Mouse (Mus musculus) megakaryocyte, embryonic 14.5 days (primary cell): ENCODE data around the gene Plxnd1. TPM values are rescaled to one million over a fixed set of nuclear protein-coding genes. Genes with fewer than 3 reads are reported as not detected.

Source experiments
- H3K27me3 ChIP-seq: replicated peaks from 2 replicates; pipeline ENCODE3; 2012; ENCODE audit warnings: inconsistent platforms
- H3K36me3 ChIP-seq: replicated peaks from 2 replicates; pipeline ENCODE3; 2012; ENCODE audit warnings: low read length, inconsistent platforms, mixed read lengths
- H3K4me1 ChIP-seq: 2 replicates; pipeline ENCODE4 v1.6.1; 2012; ENCODE audit warnings: inconsistent platforms
- H3K4me3 ChIP-seq: replicated peaks from 2 replicates; pipeline ENCODE3; 2012; ENCODE audit warnings: moderate library complexity, mild to moderate bottlenecking, inconsistent platforms
- H3K9me3 ChIP-seq: 2 replicates; pipeline ENCODE4 v1.6.1; 2012; ENCODE audit warnings: inconsistent platforms
- FLI1 ChIP-seq: IDR thresholded peaks from 2 replicates; pipeline ENCODE4 v1.6.1; 2012; ENCODE audit warnings: low read length, inconsistent platforms, mixed read lengths
- GATA1 ChIP-seq: IDR thresholded peaks from 3 replicates; pipeline ENCODE4 v1.6.1; 2012; ENCODE audit warnings: mixed read lengths, low read length, inconsistent platforms, borderline replicate concordance
- polyA plus RNA-seq: library from polyadenylated mRNA; stranded (reverse); fragments of >175 nt; gene quantifications from 2 replicates; pipeline ENCODE4 v1.2.3, GENCODE M21; 2012; ENCODE audit warnings: low replicate concordance; ENCODE audit not compliant: insufficient read depth

Plxnd1 gene
- polyA plus RNA-seq, 1 experiment: 14.9 TPM

- Histone ChIP-seq H3K4me1 (peaks cover 80% of the 10 kb centered on the region), H3K4me3 (no peak within 1 kb of the TSS), H3K9me3 (no peaks in the 10 kb centered on the region), H3K36me3 (no peaks in the 10 kb centered on the region), H3K27me3 (peaks cover 47% of the 10 kb centered on the region)
- no peak for TF ChIP-seq FLI1
- TF ChIP-seq GATA1: no peak
Observed at GRCm38 (mm10) chr6:115944638-115945037, 50.2 kb downstream of the Plxnd1 start, which contains the start of gene H1foo. Gene H1foo, plus strand, starts transcription at chr6:115944938.

GRCm38 (mm10) chr6:115943498-115944427 is 51.0 kb downstream of the Plxnd1 start:
- H3K36me3 ChIP-seq: no peaks in the 10 kb centered on the region
- H3K27me3 ChIP-seq: peaks cover 44% of the 10 kb centered on the region
- peaks cover 77% of the 10 kb centered on the region for H3K4me1 ChIP-seq
- peak overlapping the region; percentile 20 for H3K4me3 ChIP-seq
- H3K9me3 ChIP-seq: no peaks in the 10 kb centered on the region
- no peak for TF ChIP-seq GATA1
- no peak for TF ChIP-seq FLI1

GRCm38 (mm10) chr6:115941128-115941527 is 53.7 kb downstream of the Plxnd1 start:
- peaks cover 10% of the 10 kb centered on the region; the same call in 1 of the 2 replicates for H3K9me3 ChIP-seq
- H3K4me1 ChIP-seq: peaks cover 56% of the 10 kb centered on the region
- no peaks in the 10 kb centered on the region for H3K36me3 ChIP-seq
- H3K27me3 ChIP-seq: peaks cover 34% of the 10 kb centered on the region
- TF ChIP-seq FLI1 (no peak), GATA1 (no peak)
- H3K4me3 ChIP-seq: no peak overlapping the region

GRCm38 (mm10) chr6:115940603-115941002 is 54.2 kb downstream of the Plxnd1 start:
- Histone ChIP-seq H3K9me3 (peaks cover 10% of the 10 kb centered on the region; the same call in 1 of the 2 replicates), H3K36me3 (no peaks in the 10 kb centered on the region), H3K4me3 (no peak overlapping the region), H3K4me1 (peaks cover 51% of the 10 kb centered on the region), H3K27me3 (peaks cover 36% of the 10 kb centered on the region)
- TF ChIP-seq FLI1 (no peak), GATA1 (no peak)

GRCm38 (mm10) chr6:115938798-115939197 is 56.0 kb downstream of the Plxnd1 start:
- Histone ChIP-seq H3K4me1 (peaks cover 33% of the 10 kb centered on the region), H3K4me3 (no peak overlapping the region), H3K36me3 (no peaks in the 10 kb centered on the region), H3K27me3 (peaks cover 44% of the 10 kb centered on the region), H3K9me3 (peaks cover 10% of the 10 kb centered on the region; the same call in 1 of the 2 replicates)
- TF ChIP-seq FLI1 (no peak), GATA1 (no peak)

- H3K9me3 ChIP-seq: peaks cover 10% of the 10 kb centered on the region; the same call in 1 of the 2 replicates
- peaks cover 26% of the 10 kb centered on the region for H3K4me1 ChIP-seq
- no peaks in the 10 kb centered on the region for H3K36me3 ChIP-seq
- no peak overlapping the region for H3K4me3 ChIP-seq
- peaks cover 50% of the 10 kb centered on the region for H3K27me3 ChIP-seq
- TF ChIP-seq FLI1 (no peak), GATA1 (no peak)
Observed at GRCm38 (mm10) chr6:115938011-115938410, 56.8 kb downstream of the Plxnd1 start.

- TF ChIP-seq FLI1: no peak
- no peak for TF ChIP-seq GATA1
- no peak overlapping the region for H3K4me3 ChIP-seq
- H3K9me3 ChIP-seq: peaks cover 10% of the 10 kb centered on the region; the same call in 1 of the 2 replicates
- peaks cover 3% of the 10 kb centered on the region for H3K4me1 ChIP-seq
- no peaks in the 10 kb centered on the region for H3K36me3 ChIP-seq
- H3K27me3 ChIP-seq: peaks cover 64% of the 10 kb centered on the region
Observed at GRCm38 (mm10) chr6:115935544-115935943, 59.3 kb downstream of the Plxnd1 start.

- Histone ChIP-seq H3K36me3 (no peaks in the 10 kb centered on the region), H3K4me1 (peaks cover 21% of the 10 kb centered on the region; the same call in 1 of the 2 replicates), H3K27me3 (peaks cover 87% of the 10 kb centered on the region), H3K9me3 (no peaks in the 10 kb centered on the region), H3K4me3 (no peak overlapping the region)
- no peak for TF ChIP-seq GATA1
- no peak for TF ChIP-seq FLI1
Observed at GRCm38 (mm10) chr6:115932391-115932790, 62.4 kb downstream of the Plxnd1 start.

GRCm38 (mm10) chr6:115931639-115932038 is 63.2 kb downstream of the Plxnd1 start, which contains the start of gene Rho:
Gene Rho, plus strand, starts transcription at chr6:115931748.
- H3K4me3 ChIP-seq: no peak within 1 kb of the TSS
- H3K27me3 ChIP-seq: peaks cover 94% of the 10 kb centered on the region
- H3K4me1 ChIP-seq: peaks cover 23% of the 10 kb centered on the region; the same call in 1 of the 2 replicates
- no peaks in the 10 kb centered on the region for H3K9me3 ChIP-seq
- TF ChIP-seq FLI1 (no peak), GATA1 (no peak)
- H3K36me3 ChIP-seq: no peaks in the 10 kb centered on the region

- Histone ChIP-seq H3K27me3 (peaks cover 91% of the 10 kb centered on the region), H3K36me3 (no peaks in the 10 kb centered on the region), H3K9me3 (no peaks in the 10 kb centered on the region), H3K4me3 (no peak overlapping the region), H3K4me1 (peaks cover 26% of the 10 kb centered on the region; the same call in 1 of the 2 replicates)
- TF ChIP-seq GATA1 (no peak), FLI1 (no peak)
Observed at GRCm38 (mm10) chr6:115930018-115930417, 64.8 kb downstream of the Plxnd1 start.
